Mouse (Mus musculus) brain, embryonic 14.5 days (tissue): ENCODE data around the gene Tank.

Experiments
- CTCF ChIP-seq: fragments of 200-500 bp; IDR thresholded peaks from 2 replicates; pipeline ENCODE4 v1.5.1; 2012; ENCODE audit warnings: inconsistent platforms, mild to moderate bottlenecking, moderate library complexity, borderline replicate concordance; ENCODE audit not compliant: insufficient read depth, insufficient read length; ENCODE audit errors: extremely low read depth
- POLR2A ChIP-seq: fragments of 200-500 bp; IDR thresholded peaks from 2 replicates; pipeline ENCODE4 v1.6.1; 2012; ENCODE audit warnings: mild to moderate bottlenecking, inconsistent platforms, borderline replicate concordance; ENCODE audit not compliant: poor library complexity, insufficient read depth, insufficient read length, severe bottlenecking; ENCODE audit errors: extremely low read depth

GRCm38 (mm10) chr2:61556639-61557038 lies 21.7 kb upstream of the Tank start:
- TF ChIP-seq CTCF: no peak
- no peak for TF ChIP-seq POLR2A
